Mouse (Mus musculus) heart, postnatal 0 days (tissue): ENCODE data around the gene Lmo7.

Experiments
- CTCF ChIP-seq: IDR thresholded peaks from 2 replicates; pipeline ENCODE4 v1.5.1; 2016; ENCODE audit warnings: antibody characterized with exemption, control low read depth, low read depth
- EP300 ChIP-seq: IDR thresholded peaks from 2 replicates; pipeline ENCODE4 v1.6.1; 2016; ENCODE audit warnings: antibody characterized with exemption, low read depth

DNA sequence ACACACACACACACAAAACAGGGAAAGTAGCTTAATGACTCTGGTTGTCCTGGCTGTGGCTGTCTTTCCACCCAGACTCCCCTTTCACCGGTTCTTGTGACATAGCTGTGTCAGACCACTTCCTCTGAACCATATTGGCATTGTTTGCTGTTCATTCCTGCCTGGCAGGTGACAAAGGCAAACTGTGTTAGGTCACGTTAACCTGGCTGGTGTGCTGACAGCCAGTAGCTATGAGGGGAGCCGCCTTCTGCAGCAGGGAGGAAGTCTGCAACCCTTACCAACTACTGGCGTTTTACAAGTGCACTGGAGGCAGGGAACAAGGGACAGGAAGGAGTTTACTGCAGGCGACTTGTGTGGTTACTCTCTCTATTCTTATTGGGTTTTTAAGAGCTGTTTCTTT, 153.2 kb downstream of the Lmo7 start:
- no peak for TF ChIP-seq CTCF
- TF ChIP-seq EP300: no peak
